8 mouse cellular contexts compared by ENCODE assay signal in genomic region chr4:126627021-126627681, GRCm38 (mm10). TPM values are rescaled to one million over a fixed set of nuclear protein-coding genes. Genes with fewer than 3 reads are reported as not detected.
DNase-seq lines count a peak whose midpoint lies in the region; ATAC-seq and TF ChIP-seq lines count a peak whose summit lies in the region.

No protein-coding gene starts in this region.

- peak overlapping the region; percentile 42 for H3K4me2 ChIP-seq in limb, embryonic 15.5 days
- H3K4me2 ChIP-seq in neural tube, embryonic 15.5 days, result peak overlapping the region; percentile 41

- H3K27ac ChIP-seq in testis, adult 2 months (ENCODE audit: control insufficient read depth, insufficient read depth, low read depth, low read length), result no peak overlapping the region
- peak overlapping the region; percentile 75 for H3K27ac ChIP-seq in hindbrain, embryonic 10.5 days
- H3K27ac ChIP-seq in limb, embryonic 15.5 days, result no peak overlapping the region
- no peak overlapping the region for H3K27ac ChIP-seq in neural tube, embryonic 15.5 days (replicated peaks)

- no peak for TF ChIP-seq POLR2A in testis, adult 2 months (IDR thresholded peaks at IDR 0.05; ENCODE audit: control insufficient read depth, low read depth, low read length)

- no peak for DNase-seq in testis, postnatal 14 days (ENCODE audit: low spot score)
- peak; percentile 49 for DNase-seq in hindbrain, embryonic 10.5 days (ENCODE audit: low spot score)
- no peak for DNase-seq in thymus, postnatal 25 days
- no peak for DNase-seq in left cerebral cortex, postnatal 25 days (ENCODE audit: low spot score in 2 of 2)
- no peak for DNase-seq in cerebellum, adult 11 months

- no peaks in the 10 kb centered on the region for H3K27me3 ChIP-seq in testis, adult 2 months (ENCODE audit: control insufficient read depth, insufficient read depth, low read length)
- peaks cover 65% of the 10 kb centered on the region for H3K27me3 ChIP-seq in hindbrain, embryonic 10.5 days (ENCODE audit: insufficient read depth, poor library complexity, severe bottlenecking)
- H3K27me3 ChIP-seq in limb, embryonic 15.5 days, result no peaks in the 10 kb centered on the region
- 0 out of 2 replicates have a peak, but pooled peaks cover 4% of the 10 kb centered on the region for H3K27me3 ChIP-seq in neural tube, embryonic 15.5 days (replicated peaks)

- intact Hi-C loops in left cerebral cortex, postnatal 25 days (cut with DNase I), result no loop called here

- WGBS in hindbrain, embryonic 10.5 days, result 3% methylated on average over 23 of the region's 23 CpGs
- WGBS in limb, embryonic 15.5 days, result 3% methylated on average over 23 of the region's 23 CpGs
- WGBS in neural tube, embryonic 15.5 days, result 3% methylated on average over 23 of the region's 23 CpGs

- peak overlapping the region; percentile 69 for H3K4me3 ChIP-seq in testis, adult 2 months (ENCODE audit: control insufficient read depth, low read depth, low read length)
- peak overlapping the region; percentile 43 for H3K4me3 ChIP-seq in hindbrain, embryonic 10.5 days
- H3K4me3 ChIP-seq in limb, embryonic 15.5 days, result peak overlapping the region; percentile 10; the same call in 1 of the 2 replicates
- no peak overlapping the region; the same call in 1 of the 2 replicates for H3K4me3 ChIP-seq in neural tube, embryonic 15.5 days (replicated peaks)

- TF ChIP-seq CTCF in testis, adult 2 months (IDR thresholded peaks at IDR 0.05; ENCODE audit: control insufficient read depth, insufficient read depth, insufficient replicate concordance, low read depth, low read length), result peak; percentile 10; the same call in 1 of the 2 replicates

- no peaks in the 10 kb centered on the region for H3K36me3 ChIP-seq in testis, adult 2 months (ENCODE audit: control insufficient read depth, insufficient read depth, low read length)
- no peaks in the 10 kb centered on the region for H3K36me3 ChIP-seq in hindbrain, embryonic 10.5 days
- H3K36me3 ChIP-seq in limb, embryonic 15.5 days, result no peaks in the 10 kb centered on the region
- no peaks in the 10 kb centered on the region for H3K36me3 ChIP-seq in neural tube, embryonic 15.5 days

- no peak for ATAC-seq in limb, embryonic 15.5 days (ENCODE audit: insufficient number of reproducible peaks, low FRiP score, low TSS enrichment, low read depth)
- ATAC-seq in neural tube, embryonic 15.5 days (ENCODE audit: low FRiP score), result no peak

- H3K9me3 ChIP-seq in hindbrain, embryonic 10.5 days, result no peaks in the 10 kb centered on the region
- H3K9me3 ChIP-seq in limb, embryonic 15.5 days, result no peaks in the 10 kb centered on the region
- H3K9me3 ChIP-seq in neural tube, embryonic 15.5 days (replicated peaks), result no peaks in the 10 kb centered on the region

- no peak overlapping the region for H3K9ac ChIP-seq in limb, embryonic 15.5 days
- no peak overlapping the region; the same call in 1 of the 2 replicates for H3K9ac ChIP-seq in neural tube, embryonic 15.5 days (replicated peaks)

- H3K4me1 ChIP-seq in testis, adult 2 months (ENCODE audit: control insufficient read depth, insufficient read depth, low read length), result peaks cover 9% of the 10 kb centered on the region
- H3K4me1 ChIP-seq in hindbrain, embryonic 10.5 days (replicated peaks), result peaks cover 24% of the 10 kb centered on the region
- peaks cover 8% of the 10 kb centered on the region for H3K4me1 ChIP-seq in limb, embryonic 15.5 days
- peaks cover 12% of the 10 kb centered on the region for H3K4me1 ChIP-seq in neural tube, embryonic 15.5 days

RNA-seq across cellular contexts. Expression of gene 5730409E04Rik, which starts 17.5 kb away (rescaled TPM):
- 2.2 and 2.4 TPM in 2 replicates for polyA plus RNA-seq in testis, adult 2 months (2012; rRNA removed)
- polyA plus RNA-seq in hindbrain, embryonic 10.5 days (2016; fragmentation: Nextera tagmentation; extraction: Ambion mirVana), result 2.3 and 2.4 TPM in 2 replicates
- polyA plus RNA-seq in limb, embryonic 15.5 days (2015; fragmentation: Nextera tagmentation; extraction: Ambion mirVana), result 4.1 TPM in 2 replicates
- polyA plus RNA-seq in neural tube, embryonic 15.5 days (2015; fragmentation: Nextera tagmentation; extraction: Ambion mirVana), result 14.9 and 19.1 TPM in 2 replicates
- total RNA-seq in left cerebral cortex, postnatal 25 days (2021), result 10 to 100 TPM; 74.8 to 76.0 TPM

RNA-seq across cellular contexts. Expression of gene Psmb2, which starts 50.3 kb away (rescaled TPM):
- polyA plus RNA-seq in testis, adult 2 months (2012; rRNA removed), result 66.9 and 77.9 TPM in 2 replicates
- polyA plus RNA-seq in hindbrain, embryonic 10.5 days (2016; fragmentation: Nextera tagmentation; extraction: Ambion mirVana), result 581 and 598 TPM in 2 replicates
- 443 and 449 TPM in 2 replicates for polyA plus RNA-seq in limb, embryonic 15.5 days (2015; fragmentation: Nextera tagmentation; extraction: Ambion mirVana)
- polyA plus RNA-seq in neural tube, embryonic 15.5 days (2015; fragmentation: Nextera tagmentation; extraction: Ambion mirVana), result 419 and 433 TPM in 2 replicates
- 10 to 100 TPM; 92.5 to 93.7 TPM for total RNA-seq in left cerebral cortex, postnatal 25 days (2021)
